Mouse (Mus musculus) lung, postnatal 0 days (tissue): Measurements from ENCODE around the gene Spns3.

Source experiments
- CTCF ChIP-seq: IDR thresholded peaks from 2 replicates; pipeline ENCODE4 v1.5.1; 2016; ENCODE audit warnings: antibody characterized with exemption, mild to moderate bottlenecking
- EP300 ChIP-seq: IDR thresholded peaks from 2 replicates; pipeline ENCODE4 v1.6.1; 2016; ENCODE audit warnings: antibody characterized with exemption, mild to moderate bottlenecking, control low read depth

- TF ChIP-seq CTCF = no peak
- TF ChIP-seq EP300 = no peak
Measured at GRCm38 (mm10) chr11:72582448-72582705, 32.1 kb upstream of the Spns3 start.
